Mouse (Mus musculus) embryonic facial prominence, embryonic 11.5 days (tissue): ENCODE results near the gene Mxd3. TPM values are rescaled to one million over a fixed set of nuclear protein-coding genes. Genes with fewer than 3 reads are reported as not detected.

Experiments used
- ATAC-seq: fragments of 200-750 bp; cut with Nextera tagmentation; replicated peaks from 2 replicates; pipeline ENCODE4 v1.8.0; 2017; ENCODE audit warnings: low read depth; ENCODE audit not compliant: insufficient number of reproducible peaks, low FRiP score, low TSS enrichment
- DNase-seq: peaks from one replicate; pipeline ENCODE4 v3.0.0-alpha.2; 2015; ENCODE audit warnings: low spot score
- H3K27ac ChIP-seq: fragments of 300-500 bp; sonication (generic); replicated peaks from 2 replicates; pipeline ENCODE4 v1.5.1; 2014; ENCODE audit warnings: mild to moderate bottlenecking, low read depth, low read length, control low read depth
- H3K27me3 ChIP-seq: fragments of 300-500 bp; sonication (generic); 2 replicates; pipeline ENCODE4 v1.6.1; 2014; ENCODE audit warnings: mild to moderate bottlenecking, low read length, moderate library complexity, mixed read lengths; ENCODE audit not compliant: control insufficient read depth, insufficient read depth
- H3K36me3 ChIP-seq: fragments of 300-500 bp; sonication (generic); replicated peaks from 2 replicates; pipeline ENCODE4 v1.6.1; 2014; ENCODE audit warnings: low read depth, mild to moderate bottlenecking, low read length, moderate library complexity, mixed read lengths; ENCODE audit not compliant: control insufficient read depth, insufficient read depth
- H3K4me1 ChIP-seq: fragments of 300-500 bp; sonication (generic); 2 replicates; pipeline ENCODE4 v1.6.1; 2014; ENCODE audit warnings: low read length, mixed read lengths; ENCODE audit not compliant: control insufficient read depth, insufficient read depth
- H3K4me2 ChIP-seq: fragments of 300-500 bp; sonication (generic); 2 replicates; pipeline ENCODE4 v1.6.1; 2014; ENCODE audit warnings: low read depth, mild to moderate bottlenecking, control low read depth, low read length, moderate library complexity
- H3K4me3 ChIP-seq: fragments of 300-500 bp; sonication (generic); 2 replicates; pipeline ENCODE4 v1.5.1; 2014; ENCODE audit warnings: low read depth, low read length, control low read depth
- H3K9ac ChIP-seq: fragments of 300-500 bp; sonication (generic); replicated peaks from 2 replicates; pipeline ENCODE4 v1.6.1; 2014; ENCODE audit warnings: mild to moderate bottlenecking, control low read depth, low read length
- H3K9me3 ChIP-seq: fragments of 300-500 bp; sonication (generic); replicated peaks from 2 replicates; pipeline ENCODE4 v1.6.1; 2016; ENCODE audit warnings: mild to moderate bottlenecking, low read length, inconsistent platforms, mixed read lengths; ENCODE audit not compliant: control insufficient read depth
- WGBS: fragments of 180-500 bp; shearing (Covaris S2); extraction: QIAGEN DNeasy Blood & Tissue Kit; methylation state at CpG from one replicate; pipeline ENCODE4 v1.1.7; 2014; 5-methylcytosine and 5-hydroxymethylcytosine counted together
- polyA plus RNA-seq: library from polyadenylated mRNA; unstranded; fragments of >200 nt; fragmentation: Nextera tagmentation; extraction: Ambion mirVana; gene quantifications from 2 replicates; pipeline ENCODE4 v1.2.1, GENCODE M21; 2014

The Mxd3 gene
- polyA plus RNA-seq, 1 experiment from 2014 or later, result 24.1 TPM

DNA sequence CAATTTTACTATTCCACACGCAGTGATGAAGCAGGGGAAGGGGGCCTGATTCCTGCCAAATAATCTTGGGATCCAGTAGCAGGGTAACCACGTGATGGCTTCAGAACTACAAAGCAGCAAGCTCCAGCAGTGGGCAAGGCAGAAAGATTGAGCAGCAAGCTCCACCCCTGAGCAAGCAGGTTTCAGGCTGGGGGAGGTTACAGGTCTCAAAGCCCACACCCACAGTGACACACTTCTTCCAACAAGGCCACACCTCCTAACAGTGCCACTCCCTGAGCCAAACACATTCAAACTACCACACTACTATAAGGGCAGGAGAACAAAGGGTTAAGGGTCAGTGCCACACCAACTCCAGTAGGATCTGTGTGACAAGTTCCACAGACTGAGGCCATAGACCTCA, 9.6 kb upstream of the Mxd3 start:
- no peaks in the 10 kb centered on the region for H3K36me3 ChIP-seq
- ATAC-seq (no peak), DNase-seq (no peak)
- H3K27me3 ChIP-seq, result no peaks in the 10 kb centered on the region
- no peak overlapping the region for H3K4me3 ChIP-seq
- no peaks in the 10 kb centered on the region for H3K9me3 ChIP-seq
- no peak overlapping the region for H3K27ac ChIP-seq
- 25% methylated on average over 2 of the region's 2 CpGs for WGBS
- no peak overlapping the region for H3K4me2 ChIP-seq
- no peaks in the 10 kb centered on the region for H3K4me1 ChIP-seq
- no peak overlapping the region for H3K9ac ChIP-seq

DNA sequence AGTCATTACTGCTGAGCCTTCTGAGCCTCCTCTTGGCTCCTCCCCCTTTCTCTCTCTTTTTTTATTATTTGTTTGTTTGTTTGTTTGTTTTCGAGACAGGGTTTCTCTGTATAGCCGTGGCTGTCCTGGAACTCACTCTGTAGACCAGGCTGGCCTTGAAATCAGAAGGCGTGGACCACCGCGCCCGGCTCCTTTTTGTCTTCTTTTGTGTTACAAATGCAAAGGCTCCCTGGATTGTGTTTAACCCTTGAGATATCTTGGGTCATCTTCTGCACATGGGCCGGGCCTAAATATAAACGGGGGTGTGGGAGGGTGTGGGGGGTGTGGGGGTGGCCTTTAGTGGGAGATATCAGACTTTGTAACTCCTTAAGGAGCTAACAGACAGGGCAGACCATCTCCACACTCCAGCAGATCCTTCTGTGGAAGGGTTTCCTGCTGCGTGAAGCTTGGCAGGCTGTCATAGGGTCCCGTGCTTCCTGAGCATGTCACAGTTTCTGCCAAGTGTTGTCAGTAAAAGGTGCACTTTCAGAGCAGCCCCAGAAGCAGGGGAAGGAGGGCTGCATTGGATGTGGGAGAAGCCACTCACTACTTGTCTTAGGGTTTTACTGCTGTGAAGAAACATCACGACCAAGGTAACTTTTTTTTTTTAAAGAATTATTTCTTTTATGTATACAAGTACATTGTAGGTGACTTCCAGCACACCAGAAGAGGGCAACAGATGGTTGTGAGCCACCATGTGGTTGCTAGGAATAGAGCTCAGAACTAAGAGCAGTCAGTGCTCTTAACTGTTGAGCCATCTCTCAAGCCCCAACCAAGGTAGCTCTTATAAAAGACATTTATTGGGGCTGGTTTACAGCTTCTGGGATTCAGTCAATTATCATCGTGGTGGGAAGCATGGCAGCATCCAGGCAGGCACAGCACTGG, 8.8 kb upstream of the Mxd3 start:
- no peak overlapping the region for H3K4me3 ChIP-seq
- H3K27me3 ChIP-seq, result no peaks in the 10 kb centered on the region
- H3K27ac ChIP-seq, result no peak overlapping the region
- no peaks in the 10 kb centered on the region for H3K4me1 ChIP-seq
- no peak overlapping the region for H3K9ac ChIP-seq
- 76% methylated on average over 12 of the region's 12 CpGs for WGBS
- DNase-seq (no peak), ATAC-seq (no peak)
- no peak overlapping the region for H3K4me2 ChIP-seq
- no peaks in the 10 kb centered on the region for H3K9me3 ChIP-seq
- H3K36me3 ChIP-seq, result no peaks in the 10 kb centered on the region

GRCm38 (mm10) chr13:55337341-55337975, 7.8 kb upstream of the Mxd3 start:
- Histone ChIP-seq H3K27me3 (no peaks in the 10 kb centered on the region), H3K4me3 (no peak overlapping the region), H3K36me3 (no peaks in the 10 kb centered on the region), H3K27ac (no peak overlapping the region), H3K9ac (no peak overlapping the region), H3K4me1 (no peaks in the 10 kb centered on the region), H3K4me2 (no peak overlapping the region), H3K9me3 (no peaks in the 10 kb centered on the region)
- no peak for ATAC-seq
- 70% methylated on average over 10 of the region's 10 CpGs for WGBS
- no peak for DNase-seq

- no peaks in the 10 kb centered on the region for H3K27me3 ChIP-seq
- no peak for ATAC-seq
Observed at GRCm38 (mm10) chr13:55335701-55336100, 6.1 kb upstream of the Mxd3 start.

DNA sequence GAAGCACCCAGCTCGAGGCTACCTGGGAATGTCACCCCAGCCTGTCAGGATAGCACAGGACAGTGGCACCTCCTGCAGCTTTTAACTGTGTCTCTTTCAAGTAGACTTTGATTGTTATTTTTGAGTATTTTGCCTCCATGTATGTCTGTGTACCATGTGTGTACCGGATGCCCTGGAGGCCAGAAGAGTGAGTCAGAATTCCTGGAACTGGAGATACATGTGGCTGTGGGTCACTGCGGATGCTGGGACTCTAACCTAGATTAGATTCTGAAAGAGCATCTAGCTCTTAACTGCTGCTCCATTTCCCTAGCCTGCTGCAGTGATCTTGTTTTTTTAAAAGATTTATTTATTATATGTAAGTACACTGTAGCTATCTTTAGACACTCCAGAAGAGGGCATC, 2.7 kb upstream of the Mxd3 start:
- no peak overlapping the region for H3K4me3 ChIP-seq
- H3K4me2 ChIP-seq, result no peak overlapping the region
- H3K4me1 ChIP-seq, result peaks cover 7% of the 10 kb centered on the region
- H3K27me3 ChIP-seq, result no peaks in the 10 kb centered on the region
- no peak for ATAC-seq
- H3K36me3 ChIP-seq, result no peaks in the 10 kb centered on the region
- H3K9ac ChIP-seq, result no peak overlapping the region
- 84% methylated on average over 3 of the region's 3 CpGs for whole genome bisulfite sequencing
- no peak for DNase-seq
- H3K9me3 ChIP-seq, result no peaks in the 10 kb centered on the region
- no peak overlapping the region for H3K27ac ChIP-seq

More at GRCm38 (mm10) chr13:55335701-55336100, 6.1 kb upstream of the Mxd3 start:
- H3K36me3 ChIP-seq, result no peaks in the 10 kb centered on the region
- H3K9ac ChIP-seq, result no peak overlapping the region
- H3K4me1 ChIP-seq, result no peaks in the 10 kb centered on the region
- no peaks in the 10 kb centered on the region for H3K9me3 ChIP-seq
- no peak overlapping the region for H3K27ac ChIP-seq
- 85% methylated on average over 4 of the region's 4 CpGs for WGBS
- no peak overlapping the region for H3K4me2 ChIP-seq
- H3K4me3 ChIP-seq, result no peak overlapping the region
- DNase-seq, result no peak

DNA sequence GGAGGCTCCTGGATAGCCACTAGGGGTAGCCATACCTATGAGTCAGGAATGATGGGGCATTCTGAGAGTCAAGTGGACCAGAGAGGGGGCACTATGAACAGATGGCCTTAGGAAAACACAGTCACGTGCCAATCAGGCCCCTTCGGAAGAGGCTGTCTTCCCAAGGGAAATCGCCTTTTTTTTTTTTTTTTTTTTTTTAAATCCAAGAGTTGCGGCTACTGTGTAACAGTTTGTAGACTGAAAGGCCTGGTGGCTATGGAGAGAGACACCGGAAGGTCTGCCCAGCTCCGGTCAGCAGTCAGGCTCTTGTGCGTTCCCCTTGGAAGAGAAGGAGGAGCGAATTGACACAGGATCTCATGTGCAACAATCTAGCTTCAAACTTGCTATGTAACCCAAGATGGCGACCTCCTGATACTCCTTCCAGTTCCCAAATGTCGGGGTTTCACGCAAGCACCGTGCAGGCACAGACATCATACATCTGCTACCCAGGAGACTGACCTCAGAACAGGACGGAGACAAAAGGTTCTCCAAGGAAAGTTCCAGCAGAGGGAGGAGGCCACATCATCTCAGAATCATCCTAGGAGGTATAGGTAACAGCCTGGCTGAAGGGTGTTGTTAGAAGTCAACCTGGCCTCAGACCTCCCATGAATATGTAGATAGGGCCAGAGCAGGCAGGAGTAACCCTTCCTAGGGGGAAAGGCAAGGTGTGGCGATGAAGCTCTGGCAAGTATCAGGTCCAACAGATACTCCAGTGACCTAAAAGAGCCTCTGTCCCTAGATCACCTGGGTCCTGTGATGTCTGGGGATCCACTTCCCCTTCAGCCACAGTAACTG, 1.2 kb upstream of the Mxd3 start:
- Histone ChIP-seq H3K36me3 (peaks cover 3% of the 10 kb centered on the region), H3K9ac (peak overlapping the region; percentile 79; the same call in 1 of the 2 replicates), H3K4me3 (peak overlapping the region; percentile 55), H3K4me2 (peak overlapping the region; percentile 87), H3K9me3 (no peaks in the 10 kb centered on the region), H3K27me3 (no peaks in the 10 kb centered on the region), H3K4me1 (peaks cover 7% of the 10 kb centered on the region), H3K27ac (peak overlapping the region; percentile 79)
- 44% methylated on average over 14 of the region's 14 CpGs for WGBS
- ATAC-seq (no peak), DNase-seq (no peak)

DNA sequence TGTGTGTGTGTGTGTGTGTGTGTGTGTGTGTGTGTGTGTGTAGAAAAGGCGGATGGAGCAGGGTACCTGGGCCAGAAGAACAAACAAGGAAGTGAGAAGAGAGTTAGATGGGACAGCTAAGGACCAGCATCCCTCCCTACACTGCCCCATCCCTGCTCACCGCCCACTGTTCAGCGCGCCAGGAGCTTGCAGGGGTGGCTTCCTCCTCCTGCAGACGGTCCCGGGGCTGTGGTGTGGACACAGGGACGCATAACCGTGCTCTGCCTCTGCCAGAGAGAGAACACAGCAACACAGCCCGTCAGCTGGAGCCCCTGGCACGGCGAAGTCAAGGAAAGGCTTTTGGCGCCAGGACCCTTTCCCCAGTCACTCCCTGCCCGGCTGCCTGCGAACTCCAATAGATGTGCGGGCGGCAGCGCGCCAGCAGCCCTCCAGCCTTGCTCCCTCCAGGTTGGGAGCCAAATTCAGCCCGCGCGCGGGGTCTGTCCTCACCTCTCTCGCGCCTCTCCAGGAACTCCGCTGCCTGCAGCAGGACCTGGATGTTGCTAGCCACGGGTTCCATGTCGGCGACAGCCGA, 427 bp downstream of the Mxd3 start:
- Histone ChIP-seq H3K27ac (0 out of 2 replicates have a peak overlapping the region, but pooled peaks have one; percentile 35), H3K9ac (peak overlapping the region; percentile 79), H3K4me1 (peaks cover 7% of the 10 kb centered on the region), H3K36me3 (peaks cover 10% of the 10 kb centered on the region), H3K27me3 (no peaks in the 10 kb centered on the region), H3K4me3 (peak overlapping the region; percentile 55), H3K4me2 (peak overlapping the region; percentile 87), H3K9me3 (no peaks in the 10 kb centered on the region)
- ATAC-seq (peak; percentile 14; the same call in 1 of the 2 replicates), DNase-seq (no peak)
- WGBS, result under 1% methylated on average over 26 of the region's 29 CpGs
